Mouse (Mus musculus): Measurements from ENCODE around the gene Gjc2. TPM values are rescaled to one million over a fixed set of nuclear protein-coding genes. Genes with fewer than 3 reads are reported as not detected.

Gene Gjc2
- polyA plus RNA-seq (2012; rRNA removed): 3.4 and 4.1 TPM in 2 replicates

GRCm38 (mm10) chr11:59182864-59183331 lies at the start of gene Gjc2:
Gjc2 (minus strand) TSS chr11:59183213.
- Histone ChIP-seq H3K4me1 (ENCODE audit: control insufficient read depth, insufficient read depth, insufficient read length) (no peaks in the 10 kb centered on the region), H3K36me3 (ENCODE audit: control insufficient read depth, insufficient read depth, low read length) (peaks cover 13% of the 10 kb centered on the region), H3K4me3 (ENCODE audit: extremely low read depth, insufficient read depth, insufficient read length) (no peak within 1 kb of the TSS), H3K27me3 (ENCODE audit: control insufficient read depth, insufficient read depth, low read length) (no peaks in the 10 kb centered on the region; the same call in 1 of the 2 replicates), H3K27ac (ENCODE audit: insufficient read depth, low read length) (peak within 1 kb of the TSS; percentile 16; the same call in 1 of the 2 replicates)
- WGBS: 58% methylated on average over 3 of the region's 3 CpGs
- no peak for DNase-seq (ENCODE audit: low read depth in 1 of 2, low spot score in 2 of 2)
- TF ChIP-seq POLR2A (IDR thresholded peaks at IDR 0.05; ENCODE audit: low read depth, low read length) (no peak), CTCF (IDR thresholded peaks at IDR 0.05; ENCODE audit: extremely low read depth, insufficient read depth, insufficient read length, insufficient replicate concordance) (no peak)

DNA sequence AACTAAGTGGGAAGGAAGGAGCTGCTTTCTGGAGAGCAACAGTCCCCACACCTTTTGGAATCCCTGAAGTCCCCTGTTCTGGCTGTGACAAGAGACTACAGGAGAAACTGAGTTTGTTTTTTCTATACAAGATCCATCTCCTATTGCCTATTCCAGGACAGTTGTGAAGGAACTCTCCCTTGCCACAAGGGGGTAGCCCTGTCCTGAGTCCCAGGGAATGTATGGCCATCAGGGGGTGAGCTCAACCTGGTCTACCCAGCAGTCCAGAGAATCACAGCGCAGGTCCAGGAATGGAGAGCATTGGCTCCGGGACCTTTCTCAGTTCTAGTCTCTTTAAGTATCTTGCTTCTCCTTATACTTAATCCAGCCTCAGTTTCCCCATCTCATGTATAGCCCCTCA lies 49.8 kb upstream of the Gjc2 start:
- 87% methylated on average over 2 of the region's 2 CpGs for WGBS
- no peaks in the 10 kb centered on the region for H3K36me3 ChIP-seq (ENCODE audit: control insufficient read depth, insufficient read depth, low read length)
- H3K27ac ChIP-seq (ENCODE audit: insufficient read depth, low read length): no peak overlapping the region
- TF ChIP-seq POLR2A (IDR thresholded peaks at IDR 0.05; ENCODE audit: low read depth, low read length) (no peak), CTCF (IDR thresholded peaks at IDR 0.05; ENCODE audit: extremely low read depth, insufficient read depth, insufficient read length, insufficient replicate concordance) (no peak)
- no peak overlapping the region for H3K4me3 ChIP-seq (ENCODE audit: extremely low read depth, insufficient read depth, insufficient read length)
- no peaks in the 10 kb centered on the region for H3K27me3 ChIP-seq (ENCODE audit: control insufficient read depth, insufficient read depth, low read length)
- H3K4me1 ChIP-seq (ENCODE audit: control insufficient read depth, insufficient read depth, insufficient read length): peaks cover 3% of the 10 kb centered on the region; the same call in 1 of the 2 replicates
- no peak for DNase-seq (ENCODE audit: low read depth in 1 of 2, low spot score in 2 of 2)

- Histone ChIP-seq H3K36me3 (ENCODE audit: control insufficient read depth, insufficient read depth, low read length) (no peaks in the 10 kb centered on the region), H3K4me1 (ENCODE audit: control insufficient read depth, insufficient read depth, insufficient read length) (peaks cover 8% of the 10 kb centered on the region; the same call in 1 of the 2 replicates), H3K27me3 (ENCODE audit: control insufficient read depth, insufficient read depth, low read length) (no peaks in the 10 kb centered on the region), H3K4me3 (ENCODE audit: extremely low read depth, insufficient read depth, insufficient read length) (no peak overlapping the region), H3K27ac (ENCODE audit: insufficient read depth, low read length) (no peak overlapping the region)
- 16% methylated on average over 7 of the region's 7 CpGs for WGBS
- peak in 1 of 2 experiments; percentile 63 for DNase-seq (ENCODE audit: low read depth in 1 of 2, low spot score in 2 of 2)
- TF ChIP-seq CTCF (IDR thresholded peaks at IDR 0.05; ENCODE audit: extremely low read depth, insufficient read depth, insufficient read length, insufficient replicate concordance) (peak; percentile 71), POLR2A (IDR thresholded peaks at IDR 0.05; ENCODE audit: low read depth, low read length) (no peak)
Observed at GRCm38 (mm10) chr11:59230144-59230760, 47.2 kb upstream of the Gjc2 start.

- DNase-seq (ENCODE audit: low read depth in 1 of 2, low spot score in 2 of 2): peak; percentile 85 to 94
- no peaks in the 10 kb centered on the region for H3K36me3 ChIP-seq (ENCODE audit: control insufficient read depth, insufficient read depth, low read length)
- 6% methylated on average over 55 of the region's 59 CpGs for WGBS
- TF ChIP-seq POLR2A (IDR thresholded peaks at IDR 0.05; ENCODE audit: low read depth, low read length): peak; percentile 89
- TF ChIP-seq CTCF (IDR thresholded peaks at IDR 0.05; ENCODE audit: extremely low read depth, insufficient read depth, insufficient read length, insufficient replicate concordance): no peak
- H3K27ac ChIP-seq (ENCODE audit: insufficient read depth, low read length): peak within 1 kb of the TSS; percentile 95
- no peaks in the 10 kb centered on the region for H3K27me3 ChIP-seq (ENCODE audit: control insufficient read depth, insufficient read depth, low read length)
- H3K4me1 ChIP-seq (ENCODE audit: control insufficient read depth, insufficient read depth, insufficient read length): peaks cover 13% of the 10 kb centered on the region; the same call in 1 of the 2 replicates
- H3K4me3 ChIP-seq (ENCODE audit: extremely low read depth, insufficient read depth, insufficient read length): peak within 1 kb of the TSS; percentile 80
Observed at GRCm38 (mm10) chr11:59228122-59228953, 45.3 kb upstream of the Gjc2 start, which contains the start of gene Arf1. Arf1 (minus strand) TSS chr11:59228270.

DNA sequence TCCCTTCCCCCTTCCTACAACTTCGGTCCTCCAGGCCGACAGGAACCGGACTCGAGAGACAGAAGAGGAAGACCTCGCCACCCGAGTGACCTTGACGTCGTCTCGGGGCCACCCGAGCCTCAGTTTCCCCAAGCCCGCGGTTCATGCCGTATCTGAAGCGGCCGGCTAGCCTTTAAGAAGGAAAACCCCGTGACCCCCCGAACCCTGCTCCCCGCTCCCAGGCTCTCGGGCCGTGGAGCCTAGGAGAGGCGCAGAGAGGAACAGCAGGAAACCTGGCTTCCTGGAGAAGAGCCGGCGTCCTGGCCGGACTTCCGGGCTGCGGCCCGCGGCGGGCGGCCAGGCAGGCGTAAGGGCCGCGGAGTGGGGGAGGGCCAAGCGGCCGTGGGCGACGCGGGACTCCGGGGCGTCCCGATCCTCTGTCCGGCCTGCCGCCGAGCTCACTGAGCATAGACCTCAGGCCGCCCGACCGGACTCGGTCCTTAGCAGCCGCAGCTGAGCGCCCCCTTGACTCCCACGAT lies 44.6 kb upstream of the Gjc2 start:
- peak overlapping the region; percentile 80 for H3K4me3 ChIP-seq (ENCODE audit: extremely low read depth, insufficient read depth, insufficient read length)
- DNase-seq (ENCODE audit: low read depth in 1 of 2, low spot score in 2 of 2): peak in 1 of 2 experiments; percentile 10
- no peaks in the 10 kb centered on the region for H3K36me3 ChIP-seq (ENCODE audit: control insufficient read depth, insufficient read depth, low read length)
- TF ChIP-seq POLR2A (IDR thresholded peaks at IDR 0.05; ENCODE audit: low read depth, low read length): no peak
- TF ChIP-seq CTCF (IDR thresholded peaks at IDR 0.05; ENCODE audit: extremely low read depth, insufficient read depth, insufficient read length, insufficient replicate concordance): no peak
- H3K27me3 ChIP-seq (ENCODE audit: control insufficient read depth, insufficient read depth, low read length): no peaks in the 10 kb centered on the region
- peaks cover 13% of the 10 kb centered on the region; the same call in 1 of the 2 replicates for H3K4me1 ChIP-seq (ENCODE audit: control insufficient read depth, insufficient read depth, insufficient read length)
- WGBS: 0% methylated on average over 51 of the region's 51 CpGs
- peak overlapping the region; percentile 95 for H3K27ac ChIP-seq (ENCODE audit: insufficient read depth, low read length)

DNA sequence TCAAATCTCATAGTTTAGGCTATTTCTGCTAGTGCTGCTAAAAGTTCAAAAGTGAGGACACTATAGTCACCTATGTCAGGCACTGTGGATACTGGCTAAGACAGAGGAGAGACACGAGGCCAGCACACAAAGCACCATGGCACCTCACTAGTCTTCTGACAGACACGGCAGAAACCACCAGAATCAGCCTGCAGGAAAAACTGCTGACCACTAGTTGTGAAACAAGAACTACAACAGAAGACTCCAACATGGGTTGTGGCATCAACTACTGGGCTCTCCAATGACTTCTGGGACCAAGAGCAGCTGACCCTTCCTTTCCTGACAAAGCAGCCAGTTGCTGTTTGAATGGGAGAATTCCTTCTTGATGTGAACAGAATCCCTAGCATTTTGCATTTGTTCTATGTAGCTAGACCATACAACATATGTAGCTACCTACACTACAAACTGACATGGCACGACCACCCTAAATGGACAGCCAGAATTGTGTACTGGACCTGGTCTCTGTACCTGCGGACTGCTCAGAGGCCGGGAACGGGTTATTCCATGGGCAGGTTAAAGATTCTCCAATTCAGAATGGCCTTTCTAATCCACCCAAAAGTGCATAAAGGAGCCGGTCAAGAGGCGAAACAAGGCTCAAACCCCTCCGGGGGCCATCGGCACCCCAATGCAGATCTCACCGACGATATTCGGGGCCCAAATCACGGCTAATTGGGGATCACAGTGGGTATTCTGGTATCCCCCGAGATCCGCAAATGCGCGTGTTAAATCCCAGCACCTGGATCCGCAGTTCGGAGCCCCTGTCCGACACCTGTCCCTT lies 44.0 kb upstream of the Gjc2 start:
- Histone ChIP-seq H3K27ac (ENCODE audit: insufficient read depth, low read length) (peak overlapping the region; percentile 95), H3K27me3 (ENCODE audit: control insufficient read depth, insufficient read depth, low read length) (no peaks in the 10 kb centered on the region), H3K4me1 (ENCODE audit: control insufficient read depth, insufficient read depth, insufficient read length) (peaks cover 15% of the 10 kb centered on the region; the same call in 1 of the 2 replicates), H3K36me3 (ENCODE audit: control insufficient read depth, insufficient read depth, low read length) (no peaks in the 10 kb centered on the region), H3K4me3 (ENCODE audit: extremely low read depth, insufficient read depth, insufficient read length) (peak overlapping the region; percentile 80)
- no peak for DNase-seq (ENCODE audit: low read depth in 1 of 2, low spot score in 2 of 2)
- TF ChIP-seq POLR2A (IDR thresholded peaks at IDR 0.05; ENCODE audit: low read depth, low read length) (no peak), CTCF (IDR thresholded peaks at IDR 0.05; ENCODE audit: extremely low read depth, insufficient read depth, insufficient read length, insufficient replicate concordance) (no peak)
- 1% methylated on average over 21 of the region's 21 CpGs for whole genome bisulfite sequencing
